Mouse (Mus musculus) cortical plate, adult 2 months (tissue): ENCODE results near the gene Lonp2. TPM values are rescaled to one million over a fixed set of nuclear protein-coding genes. Genes with fewer than 3 reads are reported as not detected.

Source experiments
- H3K27ac ChIP-seq: fragments of 200-500 bp; 2 replicates; pipeline ENCODE4 v1.5.1; 2012; ENCODE audit warnings: low read length, control low read depth, inconsistent platforms; ENCODE audit not compliant: insufficient read depth
- H3K4me1 ChIP-seq: fragments of 200-500 bp; 2 replicates; pipeline ENCODE4 v1.6.1; 2011; ENCODE audit warnings: low read length; ENCODE audit not compliant: control insufficient read depth, insufficient read depth
- H3K4me3 ChIP-seq: fragments of 200-500 bp; 2 replicates; pipeline ENCODE4 v1.5.1; 2011; ENCODE audit warnings: mild to moderate bottlenecking, low read length, control low read depth; ENCODE audit not compliant: insufficient read depth
- CTCF ChIP-seq: fragments of 200-500 bp; IDR thresholded peaks from 2 replicates; pipeline ENCODE4 v1.5.1; 2011; ENCODE audit warnings: mild to moderate bottlenecking, control low read depth, low read length; ENCODE audit not compliant: insufficient read depth; ENCODE audit errors: extremely low read depth
- POLR2A ChIP-seq: fragments of 200-500 bp; IDR thresholded peaks from 2 replicates; pipeline ENCODE4 v1.6.1; 2011; ENCODE audit warnings: mild to moderate bottlenecking, low read length, control low read depth; ENCODE audit not compliant: insufficient read depth; ENCODE audit errors: extremely low read depth
- polyA plus RNA-seq: library from polyadenylated mRNA; depleted of rRNA; stranded (reverse); fragments of >200 nt; gene quantifications from 2 replicates; pipeline ENCODE4 v1.2.3, GENCODE M21; 2012; rRNA removed

Lonp2 gene
- 51.6 and 53.1 TPM in 2 replicates for polyA plus RNA-seq

GRCm38 (mm10) chr8:86623911-86624731 is at the start of gene Lonp2:
Lonp2 (plus strand) TSS chr8:86624043.
- Histone ChIP-seq H3K4me1 (peaks cover 3% of the 10 kb centered on the region; the same call in 1 of the 2 replicates), H3K4me3 (peak within 1 kb of the TSS; percentile 73), H3K27ac (peak within 1 kb of the TSS; percentile 53; the same call in 1 of the 2 replicates)
- TF ChIP-seq POLR2A: peak; percentile 72; the same call in 1 of the 2 replicates
- no peak for TF ChIP-seq CTCF

GRCm38 (mm10) chr8:86577547-86577946 is 46.3 kb upstream of the Lonp2 start:
- TF ChIP-seq POLR2A: no peak
- no peak for TF ChIP-seq CTCF
- H3K4me3 ChIP-seq: no peak overlapping the region
- H3K27ac ChIP-seq: no peak overlapping the region
- H3K4me1 ChIP-seq: peaks cover 3% of the 10 kb centered on the region

- Histone ChIP-seq H3K27ac (no peak overlapping the region), H3K4me1 (peaks cover 3% of the 10 kb centered on the region), H3K4me3 (no peak overlapping the region)
- TF ChIP-seq CTCF: no peak
- TF ChIP-seq POLR2A: no peak
Measured at GRCm38 (mm10) chr8:86578076-86578475, 45.8 kb upstream of the Lonp2 start.

- Histone ChIP-seq H3K4me1 (peaks cover 3% of the 10 kb centered on the region), H3K4me3 (no peak overlapping the region), H3K27ac (peak overlapping the region; percentile 39; the same call in 1 of the 2 replicates)
- TF ChIP-seq CTCF (no peak), POLR2A (no peak)
Measured at GRCm38 (mm10) chr8:86578693-86579092, 45.1 kb upstream of the Lonp2 start.

GRCm38 (mm10) chr8:86580458-86580857 is 43.4 kb upstream of the Lonp2 start, which contains the start of gene Abcc12:
Abcc12 (minus strand) TSS chr8:86580686.
- peaks cover 3% of the 10 kb centered on the region for H3K4me1 ChIP-seq
- no peak within 1 kb of the TSS for H3K27ac ChIP-seq
- no peak for TF ChIP-seq CTCF
- TF ChIP-seq POLR2A: no peak
- H3K4me3 ChIP-seq: no peak within 1 kb of the TSS

- peak overlapping the region; percentile 33; the same call in 1 of the 2 replicates for H3K27ac ChIP-seq
- TF ChIP-seq POLR2A (no peak), CTCF (peak; percentile 45; the same call in 1 of the 2 replicates)
- peaks cover 3% of the 10 kb centered on the region for H3K4me1 ChIP-seq
- no peak overlapping the region for H3K4me3 ChIP-seq
Measured at GRCm38 (mm10) chr8:86581921-86582331, 41.9 kb upstream of the Lonp2 start.

GRCm38 (mm10) chr8:86585118-86585517 is 38.7 kb upstream of the Lonp2 start:
- Histone ChIP-seq H3K4me3 (peak overlapping the region; percentile 42; the same call in 1 of the 2 replicates), H3K4me1 (peaks cover 1% of the 10 kb centered on the region; the same call in 1 of the 2 replicates), H3K27ac (no peak overlapping the region)
- no peak for TF ChIP-seq POLR2A
- TF ChIP-seq CTCF: peak; percentile 81

- peak overlapping the region; percentile 42 for H3K4me3 ChIP-seq
- peaks cover 1% of the 10 kb centered on the region; the same call in 1 of the 2 replicates for H3K4me1 ChIP-seq
- peak; percentile 38; the same call in 1 of the 2 replicates for TF ChIP-seq POLR2A
- peak; percentile 95 for TF ChIP-seq CTCF
- H3K27ac ChIP-seq: no peak overlapping the region
Measured at GRCm38 (mm10) chr8:86585532-86585931, 38.3 kb upstream of the Lonp2 start.

GRCm38 (mm10) chr8:86586058-86586457 is 37.8 kb upstream of the Lonp2 start:
- H3K27ac ChIP-seq: no peak overlapping the region

More at GRCm38 (mm10) chr8:86586058-86586457, 37.8 kb upstream of the Lonp2 start:
- peaks cover 1% of the 10 kb centered on the region; the same call in 1 of the 2 replicates for H3K4me1 ChIP-seq
- no peak overlapping the region; the same call in 1 of the 2 replicates for H3K4me3 ChIP-seq
- no peak for TF ChIP-seq CTCF
- no peak for TF ChIP-seq POLR2A
